In the genomic region with DNA sequence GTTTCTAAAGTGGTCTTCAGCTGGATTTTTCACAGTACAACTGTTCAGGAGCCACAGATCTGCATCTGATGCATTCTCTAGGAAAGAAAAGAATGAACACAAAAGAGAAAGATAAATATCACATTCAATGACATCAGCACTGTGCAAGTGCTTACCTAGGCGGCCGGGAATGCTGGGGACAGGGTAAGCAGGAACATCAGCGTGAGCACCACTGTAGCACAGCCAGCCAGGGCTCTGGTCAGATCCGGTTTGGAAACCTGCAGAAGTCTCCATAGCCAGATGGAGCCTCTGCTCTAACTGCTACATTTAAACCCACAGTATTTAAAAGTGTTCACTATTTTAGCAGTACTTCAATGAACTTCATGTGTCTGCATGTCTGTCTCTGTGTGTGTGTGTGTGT, we compare ENCODE assay signal across 24 mouse cellular contexts.
DNase-seq lines count a peak whose midpoint lies in the region; ATAC-seq lines count a peak whose summit lies in the region.
"Had no signal": no experiment of that assay in that cellular context is flagged by ENCODE, and none has a peak within 500 bp of the region (broad histone marks: within the 10 kb centered on the region; RNA-seq: fewer than 3 reads in every experiment).

No protein-coding gene starts in this region.

- no peak overlapping the region for H3K27ac ChIP-seq in hindbrain, embryonic 13.5 days
- H3K27ac ChIP-seq: forebrain, embryonic 13.5 days; liver, embryonic 15.5 days; lung, embryonic 15.5 days; neural tube, embryonic 15.5 days had no signal

- H3K9ac ChIP-seq in hindbrain, embryonic 13.5 days, result no peak overlapping the region
- H3K9ac ChIP-seq: forebrain, embryonic 13.5 days; liver, embryonic 15.5 days; lung, embryonic 15.5 days; neural tube, embryonic 15.5 days had no signal

- no peaks in the 10 kb centered on the region for H3K9me3 ChIP-seq in hindbrain, embryonic 13.5 days
- H3K9me3 ChIP-seq: forebrain, embryonic 13.5 days; liver, embryonic 15.5 days; lung, embryonic 15.5 days; neural tube, embryonic 15.5 days had no signal

- H3K36me3 ChIP-seq in hindbrain, embryonic 13.5 days, result no peaks in the 10 kb centered on the region
- H3K36me3 ChIP-seq: liver, embryonic 15.5 days; lung, embryonic 15.5 days; neural tube, embryonic 15.5 days had no signal

- ATAC-seq in hindbrain, embryonic 13.5 days (ENCODE audit: low FRiP score), result no peak
- ATAC-seq in erythroid progenitor cell, adult 5-6 weeks (replicated peaks; ENCODE audit: low FRiP score, poor library complexity, severe bottlenecking), result no peak
- ATAC-seq: forebrain, embryonic 13.5 days; intestine, embryonic 16.5 days had no signal

- no peak overlapping the region for H3K4me3 ChIP-seq in hindbrain, embryonic 13.5 days
- H3K4me3 ChIP-seq: erythroblast, embryonic 14.5 days; forebrain, embryonic 13.5 days; liver, embryonic 15.5 days; lung, embryonic 15.5 days; neural tube, embryonic 15.5 days had no signal

- peak; percentile 28 for DNase-seq in kidney, adult 11 months
- no peak for DNase-seq in kidney, adult 18-20 months
- peak; percentile 8 for DNase-seq in ES-CJ7 (ENCODE audit: low read depth, low spot score)
- DNase-seq in kidney, adult 8-10 months, result peak; percentile 16 to 19
- DNase-seq in kidney, postnatal 10 days, result peak; percentile 33
- no peak for DNase-seq in neural tube, embryonic 10.5 days (ENCODE audit: extremely low spot score, low spot score)
- DNase-seq: adrenal gland, postnatal 25 days; cerebellum, adult 11-12 months; cerebellum, adult 9-11 months; gastrocnemius, postnatal 14 days; liver; lung, postnatal 4 days; midbrain, embryonic 14.5 days; retina, postnatal 1 day; right cerebral cortex, postnatal 14 days; thymus, postnatal 14 days had no signal

- WGBS in hindbrain, embryonic 13.5 days, result 77% methylated on average over 4 of the region's 4 CpGs

- peaks cover 27% of the 10 kb centered on the region for H3K4me1 ChIP-seq in hindbrain, embryonic 13.5 days (replicated peaks)

- H3K27me3 ChIP-seq in hindbrain, embryonic 13.5 days, result no peaks in the 10 kb centered on the region
- H3K27me3 ChIP-seq: forebrain, embryonic 13.5 days; liver, embryonic 15.5 days; lung, embryonic 15.5 days; neural tube, embryonic 15.5 days had no signal

- no peak overlapping the region for H3K4me2 ChIP-seq in hindbrain, embryonic 13.5 days
- H3K4me2 ChIP-seq: forebrain, embryonic 13.5 days; liver, embryonic 15.5 days; lung, embryonic 15.5 days; neural tube, embryonic 15.5 days had no signal

Comparison
In these comparisons a context has a peak if more than half of its experiments do, and no peak if none do; other contexts are left out.
1. DNase-seq: peak in kidney, adult 11 months (single experiment), ES-CJ7 (single experiment), kidney, adult 8-10 months (2 of 2) and kidney, postnatal 10 days (single experiment); none in kidney, adult 18-20 months (single experiment) and neural tube, embryonic 10.5 days (single experiment).